ENCODE assay signal across 23 mouse cellular contexts in the genomic region with DNA sequence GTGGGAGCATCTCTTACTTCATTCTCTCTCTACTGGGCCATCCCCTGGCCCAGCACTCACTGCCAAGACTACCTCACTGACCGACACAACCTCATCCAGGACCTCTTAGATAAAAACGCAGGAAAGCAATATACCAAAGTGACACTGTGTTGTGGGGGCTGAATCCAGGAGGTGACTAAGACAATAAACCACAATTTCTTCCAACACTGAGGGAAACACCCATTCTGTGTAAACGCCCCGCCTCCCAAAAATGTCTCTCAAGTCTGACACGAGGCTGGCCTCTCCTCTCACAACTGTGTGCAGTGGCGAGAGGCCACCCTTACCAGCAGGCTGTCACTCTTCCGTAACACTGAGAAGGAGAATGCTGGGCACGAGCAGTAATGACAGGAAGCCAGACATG. TPM values are rescaled to one million over a fixed set of nuclear protein-coding genes. Genes with fewer than 3 reads are reported as not detected.
DNase-seq lines count a peak whose midpoint lies in the region; ATAC-seq and TF ChIP-seq lines count a peak whose summit lies in the region.
"Had no signal": no experiment of that assay in that cellular context is flagged by ENCODE, and none has a peak within 500 bp of the region (broad histone marks: within the 10 kb centered on the region; RNA-seq: fewer than 3 reads in every experiment).

No protein-coding gene starts in this region.

- TF ChIP-seq CTCF in gastrocnemius, adult 2 months (IDR thresholded peaks at IDR 0.05): no peak
- no peak for TF ChIP-seq CTCF in C2C12 (IDR thresholded peaks at IDR 0.05; ENCODE audit: control insufficient read depth, insufficient read depth, insufficient read length)

- H3ac ChIP-seq in C2C12 (ENCODE audit: control insufficient read depth, insufficient read length, low read depth): no peak overlapping the region

- H3K79me2 ChIP-seq in C2C12 (ENCODE audit: control insufficient read depth, insufficient read depth): no peaks in the 10 kb centered on the region

- no peaks in the 10 kb centered on the region for H3K79me3 ChIP-seq in C2C12 (ENCODE audit: low read depth)

- no peak overlapping the region for H3K27ac ChIP-seq in gastrocnemius, adult 2 months
- H3K27ac ChIP-seq: embryonic facial prominence, embryonic 10.5 days; embryonic facial prominence, embryonic 12.5 days; forebrain, embryonic 13.5 days; forebrain, embryonic 15.5 days had no signal

- DNase-seq in gastrocnemius, adult 2 months: peak; percentile 1
- DNase-seq in gastrocnemius, postnatal 14 days: no peak
- peak; percentile 56 for DNase-seq in 3T3-L1 (ENCODE audit: low read depth, low spot score)
- DNase-seq in liver: no peak
- DNase-seq: adrenal gland, adult 8-10 months; adrenal gland, postnatal 14 days; adrenal gland, postnatal 36 days; B cell, adult 2 months; cerebellum, adult 11 months; cerebellum, adult 18-20 months; cerebellum, adult 8-10 months; cerebellum, adult 9-11 months; cerebellum, postnatal 14 days; cerebellum, postnatal 36 days; forebrain, postnatal 0 days had no signal

- H3K36me3 ChIP-seq in C2C12 (ENCODE audit: control insufficient read depth, insufficient read depth): peaks cover 25% of the 10 kb centered on the region
- H3K36me3 ChIP-seq: forebrain, embryonic 15.5 days had no signal

- no peak for ATAC-seq in cerebellum, adult (ENCODE audit: insufficient number of reproducible peaks, low FRiP score, low TSS enrichment)
- ATAC-seq: activated CD4-positive, CD25-positive, alpha-beta regulatory T cell, adult 4 months; forebrain, embryonic 13.5 days; forebrain, embryonic 15.5 days; forebrain, postnatal 0 days; Patski had no signal

- H3K27me3 ChIP-seq in C2C12 (ENCODE audit: control insufficient read depth, insufficient read depth, insufficient read length): no peaks in the 10 kb centered on the region
- H3K27me3 ChIP-seq: embryonic facial prominence, embryonic 12.5 days; forebrain, embryonic 13.5 days; forebrain, embryonic 15.5 days; Patski had no signal

- intact Hi-C loops in gastrocnemius, adult 2 months (cut with DNase I): no loop called here
- intact Hi-C loops in gastrocnemius, postnatal 14 days (cut with DNase I; ENCODE audit: low total_unique reads): no loop called here

- no peak overlapping the region for H3K4me3 ChIP-seq in gastrocnemius, adult 2 months
- no peak overlapping the region for H3K4me3 ChIP-seq in C2C12 (ENCODE audit: insufficient read depth, poor library complexity, severe bottlenecking)
- H3K4me3 ChIP-seq: embryonic facial prominence, embryonic 10.5 days; embryonic facial prominence, embryonic 12.5 days; forebrain, embryonic 13.5 days; forebrain, embryonic 15.5 days had no signal

TF ChIP-seq in C2C12, 6 proteins besides CTCF, POLR2A, EP300 and RAD21:
- TF ChIP-seq MYOD1 (IDR thresholded peaks at IDR 0.05; ENCODE audit: control insufficient read depth, insufficient read length, low read depth) (no peak), MYOG (IDR thresholded peaks at IDR 0.05; ENCODE audit: control insufficient read depth, extremely low read depth, insufficient read length) (no peak), FOSL1 (IDR thresholded peaks at IDR 0.05; ENCODE audit: insufficient read depth, low read length, poor library complexity, severe bottlenecking) (peak; percentile 7), MAX (IDR thresholded peaks at IDR 0.05) (peak; percentile 35), USF1 (IDR thresholded peaks at IDR 0.05; ENCODE audit: low read depth) (no peak), CEBPB (IDR thresholded peaks at IDR 0.05; ENCODE audit: low read depth) (no peak)

RNA-seq across cellular contexts. Expression of a gene that starts 12.8 kb away (rescaled TPM):
- total RNA-seq in gastrocnemius, adult 2 months (2021): 10 to 100 TPM; 33.5 to 40.6 TPM
- 10 to 100 TPM; 21.7 to 24.4 TPM for total RNA-seq in gastrocnemius, postnatal 14 days (2021)
- 38.0 TPM for polyA plus RNA-seq in C2C12 (2012; fragmentation: generic; extraction: Trizol)

RNA-seq across cellular contexts. Expression of a gene that starts 12.9 kb away (rescaled TPM):
- 10 to 100 TPM; 37.4 to 50.1 TPM for total RNA-seq in gastrocnemius, adult 2 months (2021)
- 10 to 100 TPM; 25.4 to 26.1 TPM for total RNA-seq in gastrocnemius, postnatal 14 days (2021)
- 8.6 TPM for polyA plus RNA-seq in C2C12 (2012; fragmentation: generic; extraction: Trizol)

RNA-seq across cellular contexts. Expression of a gene that starts 19.6 kb away (rescaled TPM):
- total RNA-seq in gastrocnemius, adult 2 months (2021): under 1 TPM; 0.26 to 0.95 TPM
- 1 to 10 TPM in 1 of 2 experiments, under 1 TPM in 1; 0.57 to 1.4 TPM for total RNA-seq in gastrocnemius, postnatal 14 days (2021)
- polyA plus RNA-seq in C2C12 (2012; fragmentation: generic; extraction: Trizol): 3.7 TPM
- polyA plus RNA-seq: activated CD4-positive, CD25-positive, alpha-beta regulatory T cell, adult 4 months had no signal

Comparison
In these comparisons a context has a peak if more than half of its experiments do, and no peak if none do; other contexts are left out.
1. DNase-seq: peak in gastrocnemius, adult 2 months (single experiment) and 3T3-L1 (single experiment); none in gastrocnemius, postnatal 14 days (single experiment) and liver (single experiment).